8 mouse cellular contexts compared by ENCODE assay signal in the genomic region with DNA sequence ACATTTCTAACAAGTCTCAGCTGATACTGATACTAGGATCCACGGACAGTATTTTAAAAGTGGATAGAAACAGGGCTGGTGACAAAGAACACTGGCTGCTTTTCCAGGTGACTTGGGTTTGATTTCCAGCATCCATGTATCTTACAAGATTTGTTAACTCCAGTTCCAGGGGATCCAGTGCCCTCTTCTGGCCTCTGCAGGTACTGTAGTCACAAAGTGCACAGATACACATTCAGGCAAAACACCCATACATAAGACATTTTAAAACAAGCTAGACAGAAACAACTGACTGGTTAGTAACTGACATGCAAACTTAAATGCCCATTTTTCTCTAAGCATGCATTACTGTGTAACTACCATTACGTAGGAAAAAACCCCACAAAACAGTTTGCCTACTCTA. TPM values are rescaled to one million over a fixed set of nuclear protein-coding genes. Genes with fewer than 3 reads are reported as not detected.
DNase-seq lines count a peak whose midpoint lies in the region; ATAC-seq and TF ChIP-seq lines count a peak whose summit lies in the region.

No protein-coding gene starts in this region.

- H3K4me2 ChIP-seq in liver, embryonic 13.5 days = no peak overlapping the region

- peaks cover 5% of the 10 kb centered on the region for H3K79me2 ChIP-seq in heart, adult 2 months (replicated peaks; ENCODE audit: control insufficient read depth, insufficient read depth, low read length)

- no peak for DNase-seq in heart, adult 2 months
- DNase-seq in heart, postnatal 25 days (ENCODE audit: low spot score) = no peak
- peak; percentile 81 for DNase-seq in 416B (ENCODE audit: low read depth)
- peak; percentile 91 for DNase-seq in R1 (ENCODE audit: low read depth, low spot score)
- DNase-seq in forelimb bud, embryonic 11.5 days (ENCODE audit: low read depth, low spot score) = peak; percentile 37
- peak; percentile 38 for DNase-seq in liver, embryonic 13.5 days
- peak; percentile 50 for DNase-seq in thymus, postnatal 14 days
- no peak for DNase-seq in left cerebral cortex, adult 18-20 months (ENCODE audit: low spot score in 2 of 2)

- peak; percentile 71 for TF ChIP-seq CTCF in heart, adult 2 months (IDR thresholded peaks at IDR 0.05)

- H3K27ac ChIP-seq in heart, adult 2 months = peak overlapping the region; percentile 96
- H3K27ac ChIP-seq in liver, embryonic 13.5 days = peak overlapping the region; percentile 72

- intact Hi-C loops in heart, adult 2 months (cut with DNase I) = no loop called here
- intact Hi-C loops in heart, postnatal 25 days (cut with DNase I) = no loop called here

- no peaks in the 10 kb centered on the region for H3K9me3 ChIP-seq in liver, embryonic 13.5 days (replicated peaks)

- H3K27me3 ChIP-seq in heart, adult 2 months (ENCODE audit: control insufficient read depth, insufficient read depth, low read length) = no peaks in the 10 kb centered on the region
- H3K27me3 ChIP-seq in liver, embryonic 13.5 days = peaks cover 24% of the 10 kb centered on the region

- no peak for TF ChIP-seq POLR2A in heart, adult 2 months (IDR thresholded peaks at IDR 0.05; ENCODE audit: insufficient read depth, low read depth, low read length)

- peaks cover 19% of the 10 kb centered on the region for H3K36me3 ChIP-seq in heart, adult 2 months (ENCODE audit: control insufficient read depth, insufficient read depth, low read length)
- H3K36me3 ChIP-seq in liver, embryonic 13.5 days = peaks cover 24% of the 10 kb centered on the region

- H3K9ac ChIP-seq in heart, adult 2 months (ENCODE audit: low read depth, low read length) = no peak overlapping the region
- no peak overlapping the region for H3K9ac ChIP-seq in liver, embryonic 13.5 days

- TF ChIP-seq EP300 in heart, adult 2 months (IDR thresholded peaks at IDR 0.05; ENCODE audit: insufficient read depth, low read depth, low read length) = no peak

- 94% methylated on average over 2 of the region's 2 CpGs for WGBS in heart, adult 2 months
- WGBS in liver, embryonic 13.5 days (ENCODE audit: insufficient replicate concordance) = 86% methylated on average over 2 of the region's 2 CpGs

- peak overlapping the region; percentile 95; the same call in 1 of the 2 replicates for H3K4me3 ChIP-seq in heart, adult 2 months
- H3K4me3 ChIP-seq in liver, embryonic 13.5 days (replicated peaks) = no peak overlapping the region

- no peak for ATAC-seq in liver, embryonic 13.5 days (ENCODE audit: low read depth)

- peaks cover 8% of the 10 kb centered on the region for H3K4me1 ChIP-seq in heart, adult 2 months (ENCODE audit: control insufficient read depth, insufficient read depth, low read length)
- H3K4me1 ChIP-seq in liver, embryonic 13.5 days (replicated peaks) = peaks cover 25% of the 10 kb centered on the region

RNA-seq across cellular contexts. Expression of gene Sec24c, which starts 1.1 kb away (rescaled TPM):
- total RNA-seq in heart, adult 2 months (2021) = 100 to 1,000 TPM in 1 of 2 experiments, 10 to 100 TPM in 1; 98.2 to 106 TPM
- 133 and 146 TPM in 2 replicates for polyA plus RNA-seq in heart, adult 2 months (2012; rRNA removed)
- total RNA-seq in heart, postnatal 25 days (2021) = 100 to 1,000 TPM in 1 of 2 experiments, 10 to 100 TPM in 1; 96.8 to 107 TPM
- polyA plus RNA-seq in liver, embryonic 13.5 days (2015; fragmentation: Nextera tagmentation; extraction: Ambion mirVana) = 30.2 and 38.4 TPM in 2 replicates
- 100 to 1,000 TPM; 102 to 110 TPM for total RNA-seq in left cerebral cortex, adult 18-20 months (2021)

RNA-seq across cellular contexts. Expression of gene Synpo2l, which starts 4.8 kb away (rescaled TPM):
- total RNA-seq in heart, adult 2 months (2021) = 100 to 1,000 TPM in 1 of 2 experiments, 10 to 100 TPM in 1; 96.8 to 126 TPM
- polyA plus RNA-seq in heart, adult 2 months (2012; rRNA removed) = 63.4 and 67.7 TPM in 2 replicates
- 100 to 1,000 TPM; 128 to 138 TPM for total RNA-seq in heart, postnatal 25 days (2021)
- 0.41 and 0.51 TPM in 2 replicates for polyA plus RNA-seq in liver, embryonic 13.5 days (2015; fragmentation: Nextera tagmentation; extraction: Ambion mirVana)
- total RNA-seq in left cerebral cortex, adult 18-20 months (2021) = under 1 TPM; 0.21 to 0.28 TPM

RNA-seq across cellular contexts. Expression of gene Myoz1, which starts 16.6 kb away (rescaled TPM):
- total RNA-seq in heart, adult 2 months (2021) = under 1 TPM; 0.31 to 0.52 TPM
- polyA plus RNA-seq in heart, adult 2 months (2012; rRNA removed) = 0.31 and 0.91 TPM in 2 replicates
- under 1 TPM; 0.39 to 0.67 TPM for total RNA-seq in heart, postnatal 25 days (2021)
- polyA plus RNA-seq in liver, embryonic 13.5 days (2015; fragmentation: Nextera tagmentation; extraction: Ambion mirVana) = 0.10 and 0.29 TPM in 2 replicates
- total RNA-seq in left cerebral cortex, adult 18-20 months (2021) = not detected

RNA-seq across cellular contexts. Expression of gene Fut11, which starts 21.8 kb away (rescaled TPM):
- total RNA-seq in heart, adult 2 months (2021) = 1 to 10 TPM; 5.3 to 5.9 TPM
- 5.3 and 6.9 TPM in 2 replicates for polyA plus RNA-seq in heart, adult 2 months (2012; rRNA removed)
- total RNA-seq in heart, postnatal 25 days (2021) = 1 to 10 TPM; 6.0 to 7.4 TPM
- polyA plus RNA-seq in liver, embryonic 13.5 days (2015; fragmentation: Nextera tagmentation; extraction: Ambion mirVana) = 6.5 and 7.3 TPM in 2 replicates
- total RNA-seq in left cerebral cortex, adult 18-20 months (2021) = 10 to 100 TPM; 17.2 to 18.0 TPM

RNA-seq across cellular contexts. Expression of gene Chchd1, which starts 29.8 kb away (rescaled TPM):
- total RNA-seq in heart, adult 2 months (2021) = 100 to 1,000 TPM in 1 of 2 experiments, 10 to 100 TPM in 1; 98.8 to 126 TPM
- 66.8 and 89.0 TPM in 2 replicates for polyA plus RNA-seq in heart, adult 2 months (2012; rRNA removed)
- 100 to 1,000 TPM; 120 to 126 TPM for total RNA-seq in heart, postnatal 25 days (2021)
- polyA plus RNA-seq in liver, embryonic 13.5 days (2015; fragmentation: Nextera tagmentation; extraction: Ambion mirVana) = 133 and 150 TPM in 2 replicates
- total RNA-seq in left cerebral cortex, adult 18-20 months (2021) = 10 to 100 TPM; 47.0 to 55.4 TPM

Comparison
In these comparisons a context has a peak if more than half of its experiments do, and no peak if none do; other contexts are left out.
1. DNase-seq: peak in 416B (single experiment), R1 (single experiment), forelimb bud, embryonic 11.5 days (single experiment), liver, embryonic 13.5 days (single experiment) and thymus, postnatal 14 days (single experiment); none in heart, adult 2 months (0 of 2), heart, postnatal 25 days (single experiment) and left cerebral cortex, adult 18-20 months (0 of 2).
2. RNA of gene Synpo2l, which starts 4.8 kb away (total RNA-seq): 128 to 138 TPM in heart, postnatal 25 days and 96.8 to 126 TPM in heart, adult 2 months; 0.21 to 0.28 TPM in left cerebral cortex, adult 18-20 months; every median in the first group is over 10 times any median in the second.